Mouse (Mus musculus) gastrocnemius, adult 8-10 months (tissue): Measurements from ENCODE around the gene Cntn1. TPM values are rescaled to one million over a fixed set of nuclear protein-coding genes. Genes with fewer than 3 reads are reported as not detected.

Experiments used
- DNase-seq, 2 experiments: peaks; one replicate each; pipeline ENCODE4 v3.0.0; 2022; ENCODE audit warnings: low spot score in 2 of 2
- total RNA-seq, 4 experiments: library from RNA; stranded (reverse); gene quantifications; 2 replicates each; pipeline ENCODE4 v1.2.4; 2022

The Cntn1 gene
- total RNA-seq, 4 experiments from 2014 or later, result 0.13 to 0.19 (median 0.15) TPM

- DNase-seq, result no peak
Measured at GRCm38 (mm10) chr15:92137026-92137425, 86.1 kb downstream of the Cntn1 start.

GRCm38 (mm10) chr15:92141972-92142371 is 91.0 kb downstream of the Cntn1 start:
- no peak for DNase-seq

GRCm38 (mm10) chr15:92154921-92155320 is 104.0 kb downstream of the Cntn1 start:
- DNase-seq, result no peak

- DNase-seq, result no peak
Measured at GRCm38 (mm10) chr15:92160855-92161162, 109.8 kb downstream of the Cntn1 start.

- DNase-seq, result no peak
Measured at GRCm38 (mm10) chr15:92161163-92162025, 110.4 kb downstream of the Cntn1 start.

GRCm38 (mm10) chr15:92162835-92163234 is 111.9 kb downstream of the Cntn1 start:
- no peak for DNase-seq

- no peak for DNase-seq
Measured at GRCm38 (mm10) chr15:92164127-92164526, 113.2 kb downstream of the Cntn1 start.

- DNase-seq, result no peak
Measured at GRCm38 (mm10) chr15:92166266-92166665, 115.3 kb downstream of the Cntn1 start.

- no peak for DNase-seq
Measured at GRCm38 (mm10) chr15:92175739-92176138, 124.8 kb downstream of the Cntn1 start.

- no peak for DNase-seq
Measured at GRCm38 (mm10) chr15:92177413-92177812, 126.4 kb downstream of the Cntn1 start.

GRCm38 (mm10) chr15:92185484-92185883 is 134.5 kb downstream of the Cntn1 start:
- no peak for DNase-seq

GRCm38 (mm10) chr15:92190000-92190399 is 139.0 kb downstream of the Cntn1 start:
- no peak for DNase-seq

- DNase-seq, result no peak
Measured at GRCm38 (mm10) chr15:92200326-92200985, 149.5 kb downstream of the Cntn1 start.

- no peak for DNase-seq
Measured at GRCm38 (mm10) chr15:92206695-92207094, 155.7 kb downstream of the Cntn1 start.

GRCm38 (mm10) chr15:92209778-92210177 is 158.8 kb downstream of the Cntn1 start:
- no peak for DNase-seq

GRCm38 (mm10) chr15:92210486-92211235 is 159.7 kb downstream of the Cntn1 start:
- DNase-seq, result no peak

- no peak for DNase-seq
Measured at GRCm38 (mm10) chr15:92215841-92216240, 164.9 kb downstream of the Cntn1 start.

GRCm38 (mm10) chr15:92221446-92221845 is 170.5 kb downstream of the Cntn1 start:
- no peak for DNase-seq

- DNase-seq, result no peak
Measured at GRCm38 (mm10) chr15:92231386-92231785, 180.4 kb downstream of the Cntn1 start.

- no peak for DNase-seq
Measured at GRCm38 (mm10) chr15:92235836-92236235, 184.9 kb downstream of the Cntn1 start.

- no peak for DNase-seq
Measured at GRCm38 (mm10) chr15:92264980-92265707, 214.2 kb downstream of the Cntn1 start.
